Mouse (Mus musculus) heart, adult 2 months (tissue): Measurements from ENCODE around the gene Mmp27. TPM values are rescaled to one million over a fixed set of nuclear protein-coding genes. Genes with fewer than 3 reads are reported as not detected.

Source experiments
- DNase-seq, 2 experiments: peaks; one replicate each; pipeline ENCODE4 v3.0.0; 2021
- H3K27ac ChIP-seq: fragments of 200-600 bp; 2 replicates; pipeline ENCODE4 v1.8.1; 2022
- H3K27me3 ChIP-seq: fragments of 200-500 bp; 2 replicates; pipeline ENCODE4 v1.6.1; 2012; ENCODE audit warnings: mild to moderate bottlenecking, low read length, inconsistent platforms, mixed read lengths; ENCODE audit not compliant: control insufficient read depth, insufficient read depth
- H3K36me3 ChIP-seq: fragments of 200-500 bp; 2 replicates; pipeline ENCODE4 v1.6.1; 2012; ENCODE audit warnings: low read length, inconsistent platforms; ENCODE audit not compliant: control insufficient read depth, insufficient read depth
- H3K4me1 ChIP-seq: fragments of 200-500 bp; 2 replicates; pipeline ENCODE4 v1.6.1; 2011; ENCODE audit warnings: low read length; ENCODE audit not compliant: control insufficient read depth, insufficient read depth
- H3K4me3 ChIP-seq: fragments of 200-600 bp; 2 replicates; pipeline ENCODE4 v1.8.1; 2022
- H3K79me2 ChIP-seq: fragments of 200-500 bp; replicated peaks from 2 replicates; pipeline ENCODE4 v1.6.1; 2012; ENCODE audit warnings: mild to moderate bottlenecking, inconsistent platforms, low read length, moderate library complexity, mixed read lengths; ENCODE audit not compliant: control insufficient read depth, insufficient read depth
- H3K9ac ChIP-seq: fragments of 200-500 bp; 2 replicates; pipeline ENCODE4 v1.6.1; 2012; ENCODE audit warnings: low read depth, mild to moderate bottlenecking, control low read depth, inconsistent platforms, low read length, mixed read lengths
- CTCF ChIP-seq: fragments of 200-600 bp; IDR thresholded peaks from 2 replicates; pipeline ENCODE4 v1.8.1; 2022; ENCODE audit warnings: antibody characterized with exemption, mild to moderate bottlenecking, moderate library complexity
- EP300 ChIP-seq: fragments of 200-500 bp; IDR thresholded peaks from 2 replicates; pipeline ENCODE4 v1.6.1; 2011; ENCODE audit warnings: low read depth, low read length, control low read depth; ENCODE audit not compliant: insufficient read depth
- POLR2A ChIP-seq: fragments of 200-500 bp; IDR thresholded peaks from 2 replicates; pipeline ENCODE4 v1.6.1; 2011; ENCODE audit warnings: mild to moderate bottlenecking, low read depth, low read length, control low read depth; ENCODE audit not compliant: insufficient read depth
- WGBS: fragments of 180-500 bp; shearing (Covaris S2); methylation state at CpG from one replicate; pipeline ENCODE4 v1.1.7; 2018; 5-methylcytosine and 5-hydroxymethylcytosine counted together
- intact Hi-C: fragments of 180-260 bp; cut with DNase I; formaldehyde crosslinking; loops from one replicate; pipeline ENCODE4 v1.15.1; 2025
- polyA plus RNA-seq: library from polyadenylated mRNA; depleted of rRNA; stranded (reverse); fragments of >200 nt; gene quantifications from 2 replicates; pipeline ENCODE4 v1.2.3, GENCODE M21; 2012
- total RNA-seq, 2 experiments: library from RNA; stranded (reverse); gene quantifications; 2 replicates each; pipeline ENCODE4 v1.2.3; 2021

Mmp27 gene
- total and polyA plus RNA-seq, 3 experiments: 0.11 to 0.21 (median 0.13) TPM

DNA sequence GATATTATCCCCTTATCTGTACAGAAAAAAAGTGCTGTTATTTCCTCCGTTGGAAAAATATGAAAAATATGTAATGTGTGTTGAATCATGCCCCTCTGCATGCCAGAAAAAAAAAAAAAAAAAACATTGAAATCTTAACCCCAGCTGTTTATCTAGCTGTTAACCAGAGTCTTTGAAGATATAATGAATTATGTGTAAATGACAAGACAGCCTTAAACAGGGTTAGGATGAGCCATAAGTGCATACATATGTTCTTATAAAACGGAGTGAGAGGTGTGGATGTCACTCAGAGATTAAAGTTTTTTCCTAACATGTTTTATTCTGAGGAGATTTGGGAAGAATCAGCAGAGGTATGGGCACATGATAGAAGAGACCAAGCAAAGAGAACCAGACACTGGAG lies 3.3 kb upstream of the Mmp27 start:
- no peak overlapping the region for H3K27ac ChIP-seq
- H3K79me2 ChIP-seq: no peaks in the 10 kb centered on the region
- DNase-seq: no peak
- no peak for TF ChIP-seq CTCF
- no peak for TF ChIP-seq EP300
- no peak for TF ChIP-seq POLR2A
- intact Hi-C loops: no loop called here
- H3K9ac ChIP-seq: no peak overlapping the region
- no peak overlapping the region for H3K4me3 ChIP-seq
- WGBS: 53% methylated on average over 2 of the region's 2 CpGs
- H3K4me1 ChIP-seq: peaks cover 3% of the 10 kb centered on the region; the same call in 1 of the 2 replicates
- H3K36me3 ChIP-seq: no peaks in the 10 kb centered on the region
- H3K27me3 ChIP-seq: no peaks in the 10 kb centered on the region

- H3K27ac ChIP-seq: no peak overlapping the region
- H3K4me3 ChIP-seq: no peak overlapping the region
- no peaks in the 10 kb centered on the region for H3K27me3 ChIP-seq
- TF ChIP-seq POLR2A (no peak), EP300 (no peak), CTCF (no peak)
- 82% methylated on average over 1 of the region's 1 CpGs for WGBS
- H3K36me3 ChIP-seq: no peaks in the 10 kb centered on the region
- intact Hi-C loops: no loop called here
- H3K79me2 ChIP-seq: no peaks in the 10 kb centered on the region
- no peak for DNase-seq
- H3K4me1 ChIP-seq: peaks cover 5% of the 10 kb centered on the region; the same call in 1 of the 2 replicates
- no peak overlapping the region for H3K9ac ChIP-seq
These were observed 711 bp upstream of the Mmp27 start for GRCm38 (mm10) chr9:7570485-7570884.

- 86% methylated on average over 7 of the region's 7 CpGs for WGBS
- TF ChIP-seq EP300 (no peak), POLR2A (no peak), CTCF (no peak)
- no peak overlapping the region for H3K4me3 ChIP-seq
- H3K9ac ChIP-seq: no peak overlapping the region
- intact Hi-C loops: no loop called here
- DNase-seq: no peak
- no peaks in the 10 kb centered on the region for H3K79me2 ChIP-seq
- peaks cover 5% of the 10 kb centered on the region; the same call in 1 of the 2 replicates for H3K4me1 ChIP-seq
- H3K27ac ChIP-seq: no peak overlapping the region
- H3K27me3 ChIP-seq: no peaks in the 10 kb centered on the region
- no peaks in the 10 kb centered on the region for H3K36me3 ChIP-seq
These were observed 992 bp downstream of the Mmp27 start for GRCm38 (mm10) chr9:7572188-7572587.

DNA sequence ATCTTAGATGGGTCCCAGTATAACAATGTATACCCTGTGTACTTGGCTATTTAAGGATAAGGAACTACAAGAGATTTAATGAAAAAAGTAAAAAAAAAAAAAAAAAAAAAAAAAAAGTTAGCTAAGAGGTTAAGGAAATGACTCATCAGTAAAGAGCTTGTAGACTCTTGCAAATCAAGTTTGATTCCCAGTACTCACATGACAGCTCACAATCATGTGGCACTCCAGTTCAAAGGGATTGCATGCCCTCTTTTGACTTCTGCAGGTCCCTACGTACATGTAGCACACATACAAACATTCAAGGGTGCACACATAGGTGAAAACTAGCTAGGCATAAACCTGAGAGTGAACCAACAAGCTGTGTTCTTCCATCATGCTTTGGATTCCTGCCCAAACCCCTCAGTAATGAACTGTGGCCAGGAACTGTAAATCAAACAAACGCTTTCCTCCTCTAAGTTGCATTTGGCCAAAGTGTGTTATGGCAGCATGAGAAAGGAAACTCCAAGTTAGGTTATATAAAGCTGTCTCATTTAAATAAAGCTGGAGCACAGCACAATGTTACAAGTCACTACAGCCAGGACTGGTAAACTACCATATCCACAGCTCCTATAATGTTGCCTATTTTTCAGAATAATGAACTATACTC lies 1.6 kb downstream of the Mmp27 start:
- no peak for DNase-seq
- H3K9ac ChIP-seq: no peak overlapping the region
- 38% methylated on average over 2 of the region's 2 CpGs for WGBS
- intact Hi-C loops: no loop called here
- no peaks in the 10 kb centered on the region for H3K79me2 ChIP-seq
- no peaks in the 10 kb centered on the region for H3K36me3 ChIP-seq
- no peak overlapping the region for H3K27ac ChIP-seq
- no peak for TF ChIP-seq POLR2A
- TF ChIP-seq CTCF: no peak
- no peak for TF ChIP-seq EP300
- no peaks in the 10 kb centered on the region for H3K27me3 ChIP-seq
- H3K4me1 ChIP-seq: peaks cover 4% of the 10 kb centered on the region; the same call in 1 of the 2 replicates
- no peak overlapping the region for H3K4me3 ChIP-seq

DNA sequence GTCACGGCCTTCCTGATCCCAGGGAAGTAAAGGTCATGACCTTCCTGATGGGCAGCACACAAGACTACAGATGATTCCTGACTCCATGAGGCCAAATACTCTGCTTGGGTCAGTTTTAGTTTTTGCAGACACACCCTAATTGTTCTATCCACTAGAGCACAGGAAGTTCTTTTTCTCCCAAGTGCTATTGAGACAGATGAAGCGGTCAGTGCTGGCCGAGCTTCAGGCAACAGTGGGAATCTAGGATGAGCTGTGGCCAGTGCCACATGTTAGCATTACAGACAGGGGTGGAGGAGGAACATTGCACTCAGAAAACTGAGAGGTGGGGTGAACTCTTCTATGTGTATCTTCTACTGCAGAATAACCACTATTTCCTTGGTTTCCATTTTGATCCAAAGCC lies 4.3 kb downstream of the Mmp27 start:
- peak in 1 of 2 experiments; percentile 27 for DNase-seq
- whole genome bisulfite sequencing: 56% methylated on average over 3 of the region's 3 CpGs

GRCm38 (mm10) chr9:7577371-7577770 lies 6.2 kb downstream of the Mmp27 start:
- no peaks in the 10 kb centered on the region for H3K27me3 ChIP-seq
- TF ChIP-seq POLR2A (no peak), CTCF (no peak), EP300 (no peak)
- no peaks in the 10 kb centered on the region for H3K79me2 ChIP-seq
- no peak overlapping the region for H3K27ac ChIP-seq
- no peak for DNase-seq
- no peaks in the 10 kb centered on the region for H3K36me3 ChIP-seq
- no peak overlapping the region for H3K9ac ChIP-seq
- WGBS: 77% methylated on average over 2 of the region's 2 CpGs
- no peak overlapping the region for H3K4me3 ChIP-seq
- H3K4me1 ChIP-seq: peaks cover 2% of the 10 kb centered on the region; the same call in 1 of the 2 replicates
- intact Hi-C loops: no loop called here

More for the DNA sequence above, 4.3 kb downstream of the Mmp27 start:
- no peak for TF ChIP-seq POLR2A
- no peak for TF ChIP-seq EP300
- TF ChIP-seq CTCF: no peak
- no peak overlapping the region for H3K27ac ChIP-seq
- H3K27me3 ChIP-seq: no peaks in the 10 kb centered on the region
- no peaks in the 10 kb centered on the region for H3K79me2 ChIP-seq
- no peaks in the 10 kb centered on the region for H3K36me3 ChIP-seq
- H3K4me1 ChIP-seq: peaks cover 4% of the 10 kb centered on the region; the same call in 1 of the 2 replicates
- no peak overlapping the region for H3K9ac ChIP-seq
- H3K4me3 ChIP-seq: no peak overlapping the region
- intact Hi-C loops: no loop called here
